Comparison of ENCODE assay signal across 15 mouse cellular contexts in genomic region chr10:117378642-117379041, GRCm38 (mm10).
"Had no signal": no experiment of that assay in that cellular context is flagged by ENCODE, and none has a peak within 500 bp of the region (broad histone marks: within the 10 kb centered on the region; RNA-seq: fewer than 3 reads in every experiment).

No protein-coding gene starts in this region.

- DNase-seq: retina, postnatal 1 day; right cerebral cortex, adult 18-20 months; right cerebral cortex, postnatal 14 days; right cerebral cortex, postnatal 25 days; right cerebral cortex, postnatal 4 days; spleen, adult 18-20 months; thymus, adult 18-20 months; thymus, adult 2 months; thymus, postnatal 14 days; thymus, postnatal 25 days; thymus, postnatal 36 days; thymus, postnatal 4 days had no signal

- H3K9ac ChIP-seq: neural tube, embryonic 15.5 days; stomach, embryonic 15.5 days had no signal

- H3K27ac ChIP-seq: neural tube, embryonic 15.5 days; stomach, embryonic 15.5 days; stomach, postnatal 0 days had no signal

- H3K4me3 ChIP-seq: neural tube, embryonic 15.5 days; stomach, embryonic 15.5 days had no signal

- H3K27me3 ChIP-seq: neural tube, embryonic 15.5 days; stomach, embryonic 15.5 days had no signal

- H3K36me3 ChIP-seq: neural tube, embryonic 15.5 days; stomach, embryonic 15.5 days had no signal

- H3K4me1 ChIP-seq: stomach, embryonic 15.5 days had no signal

- H3K9me3 ChIP-seq: neural tube, embryonic 15.5 days; stomach, embryonic 15.5 days had no signal
